Mouse (Mus musculus) urinary bladder, adult 18-20 months (tissue): Measurements from ENCODE around the gene Fbxo27.
"Not testable (repeated sequence)": the region's sequence is repeated elsewhere in the genome, so short reads cannot be mapped to it uniquely, and the experiment has no call there.

Source experiments
- DNase-seq, 2 experiments: peaks; one replicate each; pipeline ENCODE4 v3.0.0; 2022; ENCODE audit warnings: low spot score in 2 of 2, mixed read lengths in 2 of 2

Gene Fbxo27

GRCm38 (mm10) chr7:28692545-28693320 is at the start of gene Fbxo27:
Gene Fbxo27 (plus strand): TSS chr7:28692849.
- peak in 1 of 2 experiments; percentile 27 for DNase-seq

DNA sequence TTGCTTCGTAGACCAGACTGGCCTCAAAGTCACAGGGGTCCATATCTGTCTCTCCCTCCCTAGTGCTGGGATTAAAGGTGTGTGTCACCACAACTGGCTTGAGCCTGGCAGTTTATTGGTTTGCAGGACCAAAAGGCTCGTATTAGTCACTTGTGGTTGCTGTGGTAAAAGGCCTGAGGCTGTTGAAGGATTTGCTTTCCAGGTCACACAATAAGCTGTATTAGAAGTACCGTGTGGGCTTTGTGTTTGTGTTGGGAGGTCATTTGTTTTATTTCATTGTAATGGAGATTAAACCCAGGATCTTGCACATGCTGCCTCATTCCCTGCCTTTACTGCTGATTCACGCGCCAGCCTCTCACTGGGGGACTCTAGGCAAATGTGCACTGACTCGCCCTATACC is 47.3 kb upstream of the Fbxo27 start:
- DNase-seq: no peak

DNA sequence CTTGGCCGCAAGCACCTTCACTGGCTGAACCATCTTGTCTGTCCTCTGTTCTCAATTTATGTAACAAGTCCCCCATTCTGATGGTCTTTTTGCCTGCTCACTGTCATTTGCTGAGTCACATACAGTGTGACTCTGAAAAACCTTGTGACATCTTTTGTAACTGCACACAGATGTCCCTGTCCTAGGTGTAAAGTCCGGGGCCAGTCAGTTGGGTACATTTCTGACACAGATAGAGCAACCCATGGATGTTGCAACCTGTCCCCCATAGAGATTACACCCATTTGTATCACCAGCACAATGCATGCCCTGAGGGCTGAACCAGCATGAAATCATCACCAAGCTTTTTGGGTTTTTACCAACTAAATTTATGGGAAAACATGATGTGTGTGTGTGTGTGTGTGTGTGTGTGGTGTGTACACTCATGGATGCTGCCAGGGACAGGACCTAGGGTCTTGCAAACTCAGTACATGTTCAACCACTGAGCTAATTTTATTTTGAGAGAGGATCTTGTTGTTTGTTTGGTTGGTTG is 46.6 kb upstream of the Fbxo27 start:
- no peak for DNase-seq

DNA sequence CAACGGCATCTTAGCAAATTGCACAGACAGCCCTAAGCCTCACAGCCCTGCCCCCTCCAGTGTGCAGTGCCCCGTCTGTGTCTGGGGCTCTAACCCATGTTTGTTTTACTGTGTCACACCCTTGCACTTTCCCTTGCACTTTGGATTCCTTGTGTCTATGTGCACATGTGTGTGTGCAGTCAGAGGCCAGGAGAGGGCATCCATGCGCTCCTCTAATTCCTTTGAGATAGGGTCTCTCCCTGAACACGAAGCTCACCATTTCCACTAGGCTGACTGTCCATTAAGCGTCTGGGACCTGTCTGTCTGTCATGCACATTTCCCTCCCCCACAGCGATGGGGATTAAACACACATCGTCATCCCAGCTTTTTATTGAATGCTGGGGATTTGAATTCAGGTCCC is 45.6 kb upstream of the Fbxo27 start:
- DNase-seq: no peak

GRCm38 (mm10) chr7:28651157-28651556 is 41.5 kb upstream of the Fbxo27 start:
- no peak for DNase-seq

- DNase-seq: no peak
Measured at GRCm38 (mm10) chr7:28656430-28656829, 36.2 kb upstream of the Fbxo27 start.

DNA sequence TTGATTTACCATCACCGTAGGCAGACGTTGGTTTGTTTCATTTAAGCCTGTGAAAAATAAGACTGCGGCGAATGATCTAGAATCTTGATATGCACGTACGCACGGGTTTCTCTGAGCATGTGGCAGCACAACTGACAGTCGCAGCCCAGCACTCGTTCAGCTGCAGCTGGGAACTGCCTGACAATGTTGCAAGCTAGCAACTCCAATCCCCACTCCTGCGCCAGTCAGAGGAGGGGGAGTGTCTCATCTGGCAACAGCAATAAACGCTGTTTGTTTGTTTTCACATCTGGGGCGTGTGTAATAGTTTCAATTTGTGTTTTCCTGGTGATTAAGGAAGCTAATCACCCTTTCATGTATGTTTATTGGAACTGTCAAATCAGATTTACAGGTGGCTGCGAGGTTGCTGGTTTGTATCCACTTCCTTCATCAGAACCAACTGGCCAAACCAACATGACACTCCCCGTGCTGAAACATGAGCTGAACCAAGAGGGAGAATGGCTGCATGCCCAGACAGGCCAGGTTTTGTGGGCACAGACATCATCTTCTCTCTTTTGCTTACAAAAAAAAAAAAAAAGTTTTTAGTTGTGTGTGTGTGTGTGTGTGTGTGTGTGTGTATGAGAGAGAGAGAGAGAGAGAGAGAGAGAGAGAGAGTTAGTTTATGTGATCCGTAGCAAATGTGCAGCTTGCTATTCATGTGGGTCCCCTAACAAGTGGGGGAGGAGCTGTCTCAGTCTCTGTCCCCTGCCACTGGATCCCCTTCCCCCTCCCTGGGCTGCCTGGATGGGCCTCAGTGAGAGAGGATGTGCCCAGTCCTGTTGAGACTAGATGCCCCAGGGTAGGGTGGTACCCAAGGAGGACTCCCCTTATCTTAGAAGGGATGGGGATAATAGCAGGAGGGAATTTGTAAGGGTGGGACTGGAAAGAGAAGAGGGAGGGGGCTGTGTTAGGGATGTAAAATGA is 26.7 kb upstream of the Fbxo27 start:
- DNase-seq: peak; percentile 26 to 55

- DNase-seq: no peak
Measured at GRCm38 (mm10) chr7:28671172-28671571, 21.5 kb upstream of the Fbxo27 start.

DNA sequence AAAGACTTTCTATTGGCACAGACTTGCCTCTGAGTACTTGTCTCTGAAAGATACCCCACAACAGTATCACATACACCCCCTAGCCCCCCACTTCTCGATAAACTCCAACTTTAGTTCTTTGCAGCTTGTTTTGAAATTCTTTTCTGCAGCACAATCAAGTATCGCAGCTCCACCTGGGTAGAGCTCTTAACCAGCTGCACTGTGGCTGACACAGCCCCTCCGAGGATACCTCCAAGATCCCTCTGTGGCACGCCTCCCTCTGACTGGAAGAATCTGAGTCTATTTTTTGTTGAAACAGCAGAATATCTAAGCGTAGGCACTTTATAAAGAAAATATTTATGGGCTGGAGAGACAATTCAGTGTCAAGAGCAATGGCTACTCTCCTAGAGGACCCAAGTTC is 20.4 kb upstream of the Fbxo27 start:
- no peak for DNase-seq

- DNase-seq: not testable (repeated sequence)
Measured at GRCm38 (mm10) chr7:28672786-28673185, 19.9 kb upstream of the Fbxo27 start.

DNA sequence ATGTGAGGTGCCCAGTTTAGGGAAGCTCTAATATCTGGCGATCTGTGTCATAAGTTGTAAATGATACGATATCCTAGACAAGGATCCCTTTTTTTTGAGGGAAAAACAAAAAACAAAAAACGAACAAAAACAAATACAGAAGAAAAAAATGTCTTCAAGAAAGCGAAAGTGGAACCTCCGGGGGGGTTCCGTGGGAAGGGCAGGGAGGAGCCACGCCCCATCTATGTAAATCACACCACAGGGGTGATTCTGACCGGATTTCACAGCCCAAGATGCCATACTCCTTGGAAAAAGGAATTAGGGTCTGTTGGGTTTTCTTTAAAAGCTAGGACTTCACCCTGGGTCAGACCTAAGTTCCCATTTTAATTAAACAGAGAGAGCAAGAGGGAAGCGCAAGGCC is 17.7 kb upstream of the Fbxo27 start:
- DNase-seq: no peak

DNA sequence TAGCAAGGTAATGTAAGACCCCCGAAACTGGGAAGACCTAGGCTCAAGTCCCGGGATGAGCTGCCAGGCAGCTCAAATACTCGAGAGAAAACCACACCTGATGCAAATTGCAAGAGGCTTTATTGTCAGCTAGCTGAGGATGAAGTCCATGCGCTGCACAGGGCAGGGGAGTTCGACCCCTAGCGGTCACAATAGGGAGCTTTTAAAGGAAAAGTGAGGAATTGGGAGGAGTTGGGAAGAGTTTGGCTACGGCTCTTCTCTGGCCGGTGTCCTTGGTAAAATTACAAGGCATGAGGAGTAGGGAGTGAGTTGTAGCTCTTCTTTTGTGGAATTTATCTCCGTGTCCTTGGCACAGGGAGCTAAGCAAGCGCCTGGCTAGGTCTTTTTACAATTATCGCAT is 16.9 kb upstream of the Fbxo27 start:
- DNase-seq: no peak

- no peak for DNase-seq
Measured at GRCm38 (mm10) chr7:28676811-28677541, 15.7 kb upstream of the Fbxo27 start.

- no peak for DNase-seq
Measured at GRCm38 (mm10) chr7:28677624-28678023, 15.0 kb upstream of the Fbxo27 start.

- DNase-seq: no peak
Measured at GRCm38 (mm10) chr7:28691075-28691474, 1.6 kb upstream of the Fbxo27 start.

- peak; percentile 68 to 69 for DNase-seq
Measured at GRCm38 (mm10) chr7:28693321-28693966, 795 bp downstream of the Fbxo27 start.

GRCm38 (mm10) chr7:28694423-28694822 is 1.8 kb downstream of the Fbxo27 start:
- peak in 1 of 2 experiments; percentile 24 for DNase-seq

- DNase-seq: no peak
Measured at GRCm38 (mm10) chr7:28694966-28695511, 2.4 kb downstream of the Fbxo27 start.

GRCm38 (mm10) chr7:28697277-28697676 is 4.6 kb downstream of the Fbxo27 start:
- DNase-seq: no peak

DNA sequence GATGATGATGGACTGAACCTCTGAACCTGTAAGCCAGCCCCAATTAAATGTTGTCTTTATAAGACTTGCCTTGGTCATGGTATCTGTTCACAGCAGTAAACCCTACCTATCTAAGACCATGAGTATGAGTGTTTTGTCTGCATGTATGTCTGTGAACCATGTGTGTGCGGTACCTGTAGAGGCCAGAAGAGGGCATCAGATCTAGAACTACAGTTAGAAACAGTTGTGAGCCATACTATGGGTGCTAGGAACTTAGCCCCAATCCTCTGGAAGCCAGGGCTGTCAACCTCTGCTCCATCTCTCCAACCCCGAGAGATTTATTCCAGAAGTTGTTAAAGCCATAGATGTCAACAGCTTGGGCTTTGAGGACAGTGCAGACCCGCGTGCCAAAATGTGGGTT is 7.6 kb downstream of the Fbxo27 start:
- DNase-seq: no peak

DNA sequence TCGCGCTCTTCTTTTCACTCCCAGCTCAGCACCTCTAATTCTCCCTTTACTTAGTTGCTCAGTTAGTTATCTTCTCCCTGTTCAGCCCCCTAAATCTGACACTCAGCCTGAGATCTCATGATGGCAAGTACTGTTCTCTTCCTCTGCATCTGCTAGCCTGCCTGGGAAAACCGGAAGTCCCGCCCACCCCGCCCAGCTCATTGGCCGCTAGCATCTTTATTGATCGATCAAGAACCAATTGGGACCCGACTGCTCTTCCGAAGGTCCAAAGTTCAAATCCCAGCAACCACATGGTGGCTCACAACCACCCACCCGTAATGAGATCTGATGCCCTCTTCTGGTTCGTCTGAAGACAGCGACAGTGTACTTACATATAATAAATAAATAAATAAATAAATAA is 8.7 kb downstream of the Fbxo27 start:
- not testable (repeated sequence) for DNase-seq
